ENCODE assay signal across 21 mouse cellular contexts in the genomic region with DNA sequence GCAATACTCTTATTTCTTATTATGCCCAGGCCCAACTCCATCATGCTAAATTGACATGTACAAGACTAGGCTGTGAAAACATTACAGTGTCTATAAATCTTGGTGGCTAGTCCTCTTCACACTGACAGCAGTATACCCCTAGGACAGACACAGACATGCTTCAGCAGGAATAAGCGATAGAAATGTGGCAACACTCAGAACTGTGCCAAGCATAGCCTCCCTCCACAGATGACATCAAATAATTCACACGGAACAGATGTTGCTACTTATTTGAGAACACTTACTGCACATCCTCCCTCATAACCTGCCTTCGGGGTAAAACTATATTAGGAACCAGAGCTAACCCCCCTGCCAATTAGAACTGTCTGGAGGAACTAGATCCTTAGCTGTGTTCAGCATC.
DNase-seq lines count a peak whose midpoint lies in the region; ATAC-seq and TF ChIP-seq lines count a peak whose summit lies in the region.
"Had no signal": no experiment of that assay in that cellular context is flagged by ENCODE, and none has a peak within 500 bp of the region (broad histone marks: within the 10 kb centered on the region; RNA-seq: fewer than 3 reads in every experiment).

No protein-coding gene starts in this region.

- H3K36me3 ChIP-seq in limb, embryonic 14.5 days (ENCODE audit: control insufficient read depth, insufficient read depth, low read length), result no peaks in the 10 kb centered on the region
- no peaks in the 10 kb centered on the region for H3K36me3 ChIP-seq in intestine, embryonic 15.5 days
- H3K36me3 ChIP-seq: embryonic facial prominence, embryonic 13.5 days; forebrain, embryonic 15.5 days; midbrain, embryonic 13.5 days had no signal

- H3K27ac ChIP-seq in limb, embryonic 14.5 days (replicated peaks; ENCODE audit: low read depth, low read length), result no peak overlapping the region
- H3K27ac ChIP-seq in intestine, embryonic 15.5 days, result no peak overlapping the region
- H3K27ac ChIP-seq: embryonic facial prominence, embryonic 13.5 days; forebrain, embryonic 15.5 days; heart, adult 2 months; midbrain, embryonic 13.5 days had no signal

- H3K9ac ChIP-seq in limb, embryonic 14.5 days (ENCODE audit: low read depth, low read length, severe bottlenecking), result no peak overlapping the region
- no peak overlapping the region for H3K9ac ChIP-seq in intestine, embryonic 15.5 days
- H3K9ac ChIP-seq: embryonic facial prominence, embryonic 13.5 days; forebrain, embryonic 15.5 days; midbrain, embryonic 13.5 days had no signal

- CTCF ChIA-PET in Patski (lab: Charles Lee), result interaction anchor here (0.7 kb wide), 1 partner anchor 14 kb away, joined by 3 read pairs; no protein-coding TSS in a partner anchor

- H3K9me3 ChIP-seq in limb, embryonic 14.5 days (ENCODE audit: control insufficient read depth, low read length), result no peaks in the 10 kb centered on the region
- H3K9me3 ChIP-seq in intestine, embryonic 15.5 days, result no peaks in the 10 kb centered on the region
- H3K9me3 ChIP-seq: embryonic facial prominence, embryonic 13.5 days; forebrain, embryonic 15.5 days had no signal

- H3K4me3 ChIP-seq in limb, embryonic 14.5 days (replicated peaks; ENCODE audit: low read length), result no peak overlapping the region
- H3K4me3 ChIP-seq in intestine, embryonic 15.5 days (replicated peaks), result no peak overlapping the region
- H3K4me3 ChIP-seq: embryonic facial prominence, embryonic 13.5 days; forebrain, embryonic 15.5 days; heart, adult 2 months; midbrain, embryonic 13.5 days; myocyte had no signal

- POLR2A ChIA-PET in Patski (lab: Charles Lee), result no interaction called here

- DNase-seq in frontal cortex, adult 2 months (ENCODE audit: extremely low spot score in 1 of 2, low spot score in 1 of 2), result peak; percentile 13 to 42
- DNase-seq in frontal cortex, postnatal 25 days (ENCODE audit: low spot score in 2 of 2), result no peak
- peak; percentile 5 to 59 for DNase-seq in left cerebral cortex, postnatal 25 days (ENCODE audit: low spot score in 2 of 2)
- no peak for DNase-seq in left cerebral cortex, adult 11 months (ENCODE audit: low spot score)
- peak; percentile 24 for DNase-seq in Patski (ENCODE audit: low read depth, low spot score)
- DNase-seq in limb, embryonic 14.5 days (ENCODE audit: low spot score), result peak; percentile 19
- DNase-seq in adrenal gland, adult 18-20 months (ENCODE audit: low spot score in 2 of 2), result no peak
- DNase-seq: cerebellum, adult 9-10 months; gastrocnemius, postnatal 14 days; heart, adult 2 months; heart, postnatal 36 days; kidney, postnatal 36 days; lung, adult 18-20 months; lung, postnatal 14 days had no signal

- no peak overlapping the region for H3K4me2 ChIP-seq in limb, embryonic 14.5 days (replicated peaks; ENCODE audit: low read depth, low read length, severe bottlenecking)
- no peak overlapping the region for H3K4me2 ChIP-seq in intestine, embryonic 15.5 days (replicated peaks)
- H3K4me2 ChIP-seq: embryonic facial prominence, embryonic 13.5 days; forebrain, embryonic 15.5 days; liver, embryonic 11.5 days; midbrain, embryonic 13.5 days had no signal

- ATAC-seq in Patski, result peak; percentile 54
- no peak; the same call in 1 of the 2 replicates for ATAC-seq in limb, embryonic 14.5 days (ENCODE audit: low FRiP score, low read depth)
- no peak for ATAC-seq in intestine, embryonic 15.5 days
- ATAC-seq: forebrain, embryonic 15.5 days; midbrain, embryonic 13.5 days had no signal

- WGBS in limb, embryonic 14.5 days, result 43% methylated on average over 3 of the region's 3 CpGs
- WGBS in intestine, embryonic 15.5 days, result 80% methylated on average over 3 of the region's 3 CpGs

- no peaks in the 10 kb centered on the region for H3K27me3 ChIP-seq in Patski
- no peaks in the 10 kb centered on the region for H3K27me3 ChIP-seq in limb, embryonic 14.5 days (ENCODE audit: control insufficient read depth, insufficient read depth, low read length)
- no peaks in the 10 kb centered on the region for H3K27me3 ChIP-seq in intestine, embryonic 15.5 days (replicated peaks)
- H3K27me3 ChIP-seq: CH12.LX; embryonic facial prominence, embryonic 13.5 days; forebrain, embryonic 15.5 days; midbrain, embryonic 13.5 days had no signal

- in situ Hi-C loops in Patski (cut with MboI; ENCODE audit: low pct_unique_long_range_greater_than_20kb), result no loop called here

- H3K4me1 ChIP-seq in limb, embryonic 14.5 days (ENCODE audit: control insufficient read depth, insufficient read depth, low read length), result no peaks in the 10 kb centered on the region
- H3K4me1 ChIP-seq in intestine, embryonic 15.5 days (replicated peaks), result no peaks in the 10 kb centered on the region
- H3K4me1 ChIP-seq: embryonic facial prominence, embryonic 13.5 days; forebrain, embryonic 15.5 days; midbrain, embryonic 13.5 days had no signal

- intact Hi-C loops in left cerebral cortex, postnatal 25 days (cut with DNase I), result no loop called here

- TF ChIP-seq POLR2A in limb, embryonic 14.5 days (IDR thresholded peaks at IDR 0.05; ENCODE audit: borderline replicate concordance, extremely low read depth, insufficient read depth, insufficient read length), result no peak

- no peak for TF ChIP-seq CTCF in Patski (IDR thresholded peaks at IDR 0.05)

Comparison
In these comparisons a context has a peak if more than half of its experiments do, and no peak if none do; other contexts are left out.
1. DNase-seq: peak in frontal cortex, adult 2 months (2 of 2), left cerebral cortex, postnatal 25 days (2 of 2), Patski (single experiment) and limb, embryonic 14.5 days (single experiment); none in frontal cortex, postnatal 25 days (0 of 2), left cerebral cortex, adult 11 months (single experiment) and adrenal gland, adult 18-20 months (0 of 2).